Mouse (Mus musculus) ES-E14 (cell line): ENCODE results near the gene Ttc22.

Experiments
- HCFC1 ChIP-seq: IDR thresholded peaks from 2 replicates; pipeline ENCODE4 v1.6.1; 2012; ENCODE audit warnings: low read length, inconsistent platforms, borderline replicate concordance; ENCODE audit not compliant: insufficient read depth
- ZC3H11A ChIP-seq: IDR thresholded peaks from 2 replicates; pipeline ENCODE4 v1.6.1; 2012; ENCODE audit warnings: low read depth, mild to moderate bottlenecking, inconsistent platforms, low read length, borderline replicate concordance

- TF ChIP-seq HCFC1 (no peak), ZC3H11A (no peak)
These were observed 25.2 kb upstream of the Ttc22 start for GRCm38 (mm10) chr4:106597055-106597454.
